Mouse (Mus musculus) adrenal gland, postnatal 10 days (tissue): ENCODE results near the gene Garnl3. TPM values are rescaled to one million over a fixed set of nuclear protein-coding genes. Genes with fewer than 3 reads are reported as not detected.
A peak's percentile ranks its signal among the peaks of the same experiment; 100 is the strongest.

ENCODE experiments used
- DNase-seq: peaks from one replicate; pipeline ENCODE4 v3.0.0; 2021; ENCODE audit warnings: mixed read lengths
- total RNA-seq, 2 experiments: library from RNA; stranded (reverse); gene quantifications; 2 replicates each; pipeline ENCODE4 v1.2.3; 2021

Gene Garnl3
- total RNA-seq, 2 experiments from 2014 or later: 16.4 to 29.5 TPM

- no peak for DNase-seq
Observed at GRCm38 (mm10) chr2:33086671-33087363, 44.6 kb downstream of the Garnl3 start.

GRCm38 (mm10) chr2:33086016-33086596 lies 45.3 kb downstream of the Garnl3 start:
- DNase-seq: no peak

- peak; percentile 10 for DNase-seq
Observed at GRCm38 (mm10) chr2:33084221-33084620, 47.2 kb downstream of the Garnl3 start.

- DNase-seq: no peak
Observed at GRCm38 (mm10) chr2:33080166-33080565, 51.3 kb downstream of the Garnl3 start.

GRCm38 (mm10) chr2:33077252-33077651 lies 54.2 kb downstream of the Garnl3 start:
- DNase-seq: peak; percentile 36

GRCm38 (mm10) chr2:33074931-33075330 lies 56.5 kb downstream of the Garnl3 start:
- DNase-seq: no peak

- DNase-seq: no peak
Observed at GRCm38 (mm10) chr2:33074188-33074587, 57.3 kb downstream of the Garnl3 start.

- DNase-seq: no peak
Observed at GRCm38 (mm10) chr2:33072333-33072732, 59.1 kb downstream of the Garnl3 start.

- DNase-seq: no peak
Observed at GRCm38 (mm10) chr2:33065610-33066009, 65.8 kb downstream of the Garnl3 start.

GRCm38 (mm10) chr2:33062744-33063143 lies 68.7 kb downstream of the Garnl3 start:
- no peak for DNase-seq

GRCm38 (mm10) chr2:33058926-33059325 lies 72.5 kb downstream of the Garnl3 start:
- DNase-seq: peak; percentile 39

GRCm38 (mm10) chr2:33057514-33057913 lies 73.9 kb downstream of the Garnl3 start:
- peak; percentile 35 for DNase-seq

- DNase-seq: no peak
Observed at GRCm38 (mm10) chr2:33053966-33054365, 77.5 kb downstream of the Garnl3 start.

GRCm38 (mm10) chr2:33047360-33047759 lies 84.1 kb downstream of the Garnl3 start:
- no peak for DNase-seq

GRCm38 (mm10) chr2:33046919-33047318 lies 84.5 kb downstream of the Garnl3 start:
- no peak for DNase-seq

- DNase-seq: no peak
Observed at GRCm38 (mm10) chr2:33045899-33046298, 85.6 kb downstream of the Garnl3 start.

- peak; percentile 80 for DNase-seq
Observed at GRCm38 (mm10) chr2:33042781-33043180, 88.7 kb downstream of the Garnl3 start.

GRCm38 (mm10) chr2:33041571-33041970 lies 89.9 kb downstream of the Garnl3 start:
- DNase-seq: no peak

GRCm38 (mm10) chr2:33037429-33037828 lies 94.0 kb downstream of the Garnl3 start:
- DNase-seq: no peak

GRCm38 (mm10) chr2:33035297-33035696 lies 96.2 kb downstream of the Garnl3 start:
- no peak for DNase-seq

- DNase-seq: peak; percentile 76
Observed at GRCm38 (mm10) chr2:33033281-33033680, 98.2 kb downstream of the Garnl3 start.

- no peak for DNase-seq
Observed at GRCm38 (mm10) chr2:33032391-33033062, 98.9 kb downstream of the Garnl3 start.

GRCm38 (mm10) chr2:33025040-33025439 lies 106.4 kb downstream of the Garnl3 start:
- no peak for DNase-seq

- no peak for DNase-seq
Observed at GRCm38 (mm10) chr2:33024564-33024963, 106.9 kb downstream of the Garnl3 start.
